Mouse (Mus musculus): ENCODE measurements at regions not wholly inside any gene's neighbourhood (a gene's known extent, or its start where the extent isn't known, plus 50 kb on each side); places are given as distances from the start of the nearest gene placed in this dataset.
A peak's percentile ranks its signal among the peaks of the same experiment; 100 is the strongest.

DNA sequence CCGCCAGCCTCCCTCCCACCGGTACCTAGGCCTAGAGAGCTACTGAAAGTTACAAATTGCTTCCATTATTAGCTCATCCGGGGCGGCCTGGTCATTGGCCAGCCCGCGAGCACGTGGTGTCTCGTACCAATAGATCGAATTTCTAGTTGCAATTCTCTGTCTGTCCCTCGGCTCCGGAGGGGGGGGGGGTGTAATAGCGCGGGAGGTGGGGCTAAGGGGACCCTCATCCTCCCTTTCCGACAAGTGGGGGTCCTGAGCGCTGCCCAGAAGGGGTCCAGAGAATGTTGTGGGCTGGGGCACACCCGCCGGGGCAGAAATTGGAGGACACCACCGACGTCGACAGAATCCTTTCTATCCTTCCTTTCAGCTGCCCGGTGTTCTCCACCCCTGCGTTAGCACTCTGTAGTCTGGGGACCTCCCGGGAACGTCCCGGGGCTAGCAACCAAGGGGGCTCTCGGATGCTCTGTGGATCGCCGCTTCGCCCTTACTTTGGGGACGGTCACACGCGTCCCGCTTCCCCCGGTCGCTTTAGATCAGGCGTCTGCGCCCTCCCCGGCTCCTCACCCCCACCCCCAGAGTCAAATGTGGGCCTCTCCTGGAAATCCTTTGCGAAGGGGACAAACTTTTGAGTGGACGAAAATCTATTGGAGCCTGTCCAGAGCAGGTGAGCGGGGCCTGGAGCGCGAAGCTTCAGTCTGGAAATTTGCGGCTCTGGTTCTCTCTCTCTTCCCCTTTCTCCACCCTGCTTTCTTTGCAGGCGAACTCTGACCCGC lies 64.6 kb downstream of the Smug1 start:
- peaks cover 2% of the 10 kb centered on the region; the same call in 1 of the 2 replicates for H3K4me1 ChIP-seq (ENCODE audit: insufficient read depth, low read length)
- H3K36me3 ChIP-seq (ENCODE audit: insufficient read depth, low read length): no peaks in the 10 kb centered on the region
- DNase-seq (ENCODE audit: low spot score): peak; percentile 71
- H3K4me3 ChIP-seq (ENCODE audit: low read depth, low read length): peak overlapping the region; percentile 40
- WGBS: 1% methylated on average over 45 of the region's 46 CpGs
- no peaks in the 10 kb centered on the region for H3K9me3 ChIP-seq (ENCODE audit: low read length)
- H3K27ac ChIP-seq (ENCODE audit: low read depth, low read length): no peak overlapping the region
- 0 out of 2 replicates have a peak overlapping the region, but pooled peaks have one; percentile 29 for H3K9ac ChIP-seq (replicated peaks; ENCODE audit: low read length, poor library complexity, severe bottlenecking)
- TF ChIP-seq CTCF (IDR thresholded peaks at IDR 0.05): no peak
- peak overlapping the region; percentile 53 for H3K4me2 ChIP-seq (ENCODE audit: low read depth, low read length, poor library complexity, severe bottlenecking)
- no peak; the same call in 1 of the 2 replicates for ATAC-seq (ENCODE audit: low FRiP score)
- peaks cover 37% of the 10 kb centered on the region for H3K27me3 ChIP-seq (ENCODE audit: insufficient read depth, low read length)

DNA sequence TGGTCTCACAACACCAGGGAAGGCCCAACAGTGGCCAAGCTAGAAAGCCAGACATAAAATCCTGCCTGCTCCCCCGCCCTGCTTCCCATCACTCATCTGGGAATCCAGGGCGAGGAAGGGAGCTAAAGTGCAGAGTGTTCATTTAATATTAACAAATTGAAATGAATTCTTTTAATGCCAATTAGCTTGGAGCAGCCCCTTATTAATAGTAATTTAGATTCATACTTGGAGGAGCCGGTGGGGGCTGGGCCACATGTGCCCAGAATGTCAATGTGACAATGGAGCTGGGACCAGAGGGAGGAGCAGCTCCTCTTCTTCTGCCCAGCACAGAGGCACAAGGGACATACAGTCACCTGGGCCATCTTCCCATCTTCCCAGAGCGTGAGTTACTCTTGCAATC lies 66.8 kb downstream of the Smug1 start:
- Histone ChIP-seq H3K4me2 (ENCODE audit: low read depth, low read length, poor library complexity, severe bottlenecking) (no peak overlapping the region), H3K27ac (ENCODE audit: low read depth, low read length) (no peak overlapping the region)

DNA sequence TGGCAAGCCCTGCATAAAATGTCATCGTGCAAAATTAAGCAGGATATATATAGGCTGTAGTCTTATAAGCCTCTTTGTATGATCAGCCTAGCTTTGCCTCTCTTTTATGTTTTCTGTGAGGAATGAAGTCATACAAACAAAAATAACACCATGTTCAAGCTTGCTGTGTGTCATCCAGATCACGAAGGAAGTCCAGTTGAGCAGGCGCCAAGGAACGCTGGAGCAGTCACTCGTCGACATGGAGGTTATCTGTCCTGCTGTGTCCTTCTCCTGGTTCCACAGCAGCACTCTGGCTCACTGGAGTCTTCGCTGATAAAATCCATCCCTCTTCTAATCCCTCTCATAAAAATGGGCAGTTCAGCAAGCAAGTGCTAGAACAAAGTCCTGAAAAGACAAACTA lies 72.4 kb downstream of the Smug1 start:
- ATAC-seq (ENCODE audit: low FRiP score): no peak
- H3K27me3 ChIP-seq (ENCODE audit: insufficient read depth, low read length): peaks cover 46% of the 10 kb centered on the region
- no peak overlapping the region for H3K27ac ChIP-seq (ENCODE audit: low read depth, low read length)
- no peak for DNase-seq (ENCODE audit: low spot score)
- no peaks in the 10 kb centered on the region for H3K9me3 ChIP-seq (ENCODE audit: low read length)
- no peak for TF ChIP-seq CTCF (IDR thresholded peaks at IDR 0.05)
- no peak overlapping the region for H3K9ac ChIP-seq (replicated peaks; ENCODE audit: low read length, poor library complexity, severe bottlenecking)
- H3K36me3 ChIP-seq (ENCODE audit: insufficient read depth, low read length): no peaks in the 10 kb centered on the region
- peaks cover 7% of the 10 kb centered on the region; the same call in 1 of the 2 replicates for H3K4me1 ChIP-seq (ENCODE audit: insufficient read depth, low read length)
- no peak overlapping the region for H3K4me3 ChIP-seq (ENCODE audit: low read depth, low read length)
- no peak overlapping the region for H3K4me2 ChIP-seq (ENCODE audit: low read depth, low read length, poor library complexity, severe bottlenecking)
- WGBS: 63% methylated on average over 7 of the region's 7 CpGs

More for the DNA sequence above, 66.8 kb downstream of the Smug1 start:
- whole genome bisulfite sequencing: 48% methylated on average over 4 of the region's 4 CpGs
- DNase-seq (ENCODE audit: low spot score) (no peak), ATAC-seq (ENCODE audit: low FRiP score) (no peak)
- no peaks in the 10 kb centered on the region for H3K9me3 ChIP-seq (ENCODE audit: low read length)
- H3K4me1 ChIP-seq (ENCODE audit: insufficient read depth, low read length): peaks cover 2% of the 10 kb centered on the region; the same call in 1 of the 2 replicates
- H3K9ac ChIP-seq (replicated peaks; ENCODE audit: low read length, poor library complexity, severe bottlenecking): no peak overlapping the region
- H3K4me3 ChIP-seq (ENCODE audit: low read depth, low read length): no peak overlapping the region
- no peak for TF ChIP-seq CTCF (IDR thresholded peaks at IDR 0.05)
- peaks cover 52% of the 10 kb centered on the region for H3K27me3 ChIP-seq (ENCODE audit: insufficient read depth, low read length)
- H3K36me3 ChIP-seq (ENCODE audit: insufficient read depth, low read length): no peaks in the 10 kb centered on the region

DNA sequence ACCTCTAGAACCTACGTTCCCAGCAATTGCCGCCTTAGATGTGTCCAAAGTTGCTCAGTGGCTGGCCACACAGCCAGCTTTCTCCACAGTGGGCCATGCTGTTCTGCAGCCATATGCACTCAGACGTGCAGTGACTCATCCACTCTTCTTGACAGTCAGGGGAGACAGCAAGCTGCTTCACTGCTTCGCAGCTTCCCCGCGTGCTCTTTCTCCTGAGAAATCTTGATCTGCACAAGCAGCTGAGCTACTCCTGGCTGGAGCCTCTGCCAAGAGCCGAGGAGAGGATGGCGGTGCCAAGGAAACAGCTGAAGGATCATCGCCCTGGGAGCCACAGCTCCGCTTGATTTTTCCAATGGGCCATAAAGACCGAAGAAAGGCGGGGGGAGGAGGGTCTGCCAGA lies 73.2 kb downstream of the Smug1 start:
- Histone ChIP-seq H3K27ac (ENCODE audit: low read depth, low read length) (no peak overlapping the region), H3K9me3 (ENCODE audit: low read length) (no peaks in the 10 kb centered on the region), H3K9ac (replicated peaks; ENCODE audit: low read length, poor library complexity, severe bottlenecking) (no peak overlapping the region), H3K4me3 (ENCODE audit: low read depth, low read length) (no peak overlapping the region), H3K36me3 (ENCODE audit: insufficient read depth, low read length) (no peaks in the 10 kb centered on the region), H3K4me1 (ENCODE audit: insufficient read depth, low read length) (peaks cover 7% of the 10 kb centered on the region; the same call in 1 of the 2 replicates), H3K4me2 (ENCODE audit: low read depth, low read length, poor library complexity, severe bottlenecking) (no peak overlapping the region), H3K27me3 (ENCODE audit: insufficient read depth, low read length) (peaks cover 54% of the 10 kb centered on the region)
- DNase-seq (ENCODE audit: low spot score) (peak; percentile 88), ATAC-seq (ENCODE audit: low FRiP score) (no peak)
- TF ChIP-seq CTCF (IDR thresholded peaks at IDR 0.05): no peak
- WGBS: 48% methylated on average over 12 of the region's 12 CpGs

DNA sequence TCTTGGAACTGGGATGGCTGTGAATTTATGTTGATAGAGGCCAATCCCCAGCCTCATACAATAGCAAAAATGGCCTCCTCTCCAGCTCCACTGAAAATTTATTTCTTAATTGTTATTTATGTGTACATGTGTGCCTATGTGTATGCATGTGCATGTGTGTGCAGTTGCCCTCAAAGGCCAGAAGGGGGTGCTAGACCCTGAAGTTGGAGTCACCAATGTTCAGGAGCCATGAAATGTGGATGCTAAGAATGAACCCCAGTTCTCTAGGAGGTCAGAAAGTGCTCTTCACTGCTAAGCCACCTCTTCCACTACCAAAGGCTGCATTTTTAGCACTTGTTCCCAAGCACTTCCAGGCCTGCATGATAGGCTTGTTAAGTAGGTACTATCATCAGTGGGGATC lies 73.8 kb downstream of the Hoxc4 start:
- 0 out of 2 replicates have a peak, but pooled peaks have one; percentile 11 for TF ChIP-seq CTCF (IDR thresholded peaks at IDR 0.05)
- peaks cover 7% of the 10 kb centered on the region; the same call in 1 of the 2 replicates for H3K4me1 ChIP-seq (ENCODE audit: insufficient read depth, low read length)
- H3K27me3 ChIP-seq (ENCODE audit: insufficient read depth, low read length): peaks cover 52% of the 10 kb centered on the region

More for the DNA sequence above, 73.8 kb downstream of the Hoxc4 start:
- no peak overlapping the region for H3K4me3 ChIP-seq (ENCODE audit: low read depth, low read length)
- ATAC-seq (ENCODE audit: low FRiP score) (no peak), DNase-seq (ENCODE audit: low spot score) (no peak)
- H3K36me3 ChIP-seq (ENCODE audit: insufficient read depth, low read length): no peaks in the 10 kb centered on the region
- H3K9ac ChIP-seq (replicated peaks; ENCODE audit: low read length, poor library complexity, severe bottlenecking): no peak overlapping the region
- no peak overlapping the region for H3K27ac ChIP-seq (ENCODE audit: low read depth, low read length)
- no peaks in the 10 kb centered on the region for H3K9me3 ChIP-seq (ENCODE audit: low read length)
- H3K4me2 ChIP-seq (ENCODE audit: low read depth, low read length, poor library complexity, severe bottlenecking): no peak overlapping the region
